Mouse (Mus musculus) embryonic facial prominence, embryonic 12.5 days (tissue): ENCODE results near the gene Sh3tc1. TPM values are rescaled to one million over a fixed set of nuclear protein-coding genes. Genes with fewer than 3 reads are reported as not detected.
A peak's percentile ranks its signal among the peaks of the same experiment; 100 is the strongest.

Source experiments
- ATAC-seq: fragments of 200-750 bp; cut with Nextera tagmentation; 2 replicates; pipeline ENCODE4 v1.8.0; 2017; ENCODE audit not compliant: insufficient number of reproducible peaks, insufficient read depth, low FRiP score, low TSS enrichment
- H3K27ac ChIP-seq: fragments of 300-500 bp; sonication (generic); 2 replicates; pipeline ENCODE4 v1.5.1; 2016; ENCODE audit warnings: mild to moderate bottlenecking
- H3K27me3 ChIP-seq: fragments of 300-500 bp; sonication (generic); 2 replicates; pipeline ENCODE4 v1.6.1; 2016; ENCODE audit warnings: mild to moderate bottlenecking, moderate library complexity
- H3K36me3 ChIP-seq: fragments of 300-500 bp; sonication (generic); 2 replicates; pipeline ENCODE4 v1.6.1; 2016; ENCODE audit warnings: mild to moderate bottlenecking
- H3K4me1 ChIP-seq: fragments of 300-500 bp; sonication (generic); 2 replicates; pipeline ENCODE4 v1.6.1; 2016
- H3K4me2 ChIP-seq: fragments of 300-500 bp; sonication (generic); replicated peaks from 2 replicates; pipeline ENCODE4 v1.6.1; 2016; ENCODE audit warnings: mild to moderate bottlenecking, moderate library complexity
- H3K4me3 ChIP-seq: fragments of 300-500 bp; sonication (generic); 2 replicates; pipeline ENCODE4 v1.5.1; 2016; ENCODE audit warnings: mild to moderate bottlenecking
- H3K9ac ChIP-seq: fragments of 300-500 bp; sonication (generic); 2 replicates; pipeline ENCODE4 v1.6.1; 2016; ENCODE audit warnings: mild to moderate bottlenecking, moderate library complexity
- H3K9me3 ChIP-seq: fragments of 300-500 bp; sonication (generic); 2 replicates; pipeline ENCODE4 v1.6.1; 2016; ENCODE audit warnings: mild to moderate bottlenecking, moderate library complexity
- WGBS: fragments of 180-500 bp; shearing (Covaris S2); methylation state at CpG from one replicate; pipeline ENCODE4 v1.1.7; 2016; 5-methylcytosine and 5-hydroxymethylcytosine counted together
- polyA plus RNA-seq: library from polyadenylated mRNA; unstranded; fragments of >200 nt; fragmentation: Nextera tagmentation; extraction: Ambion mirVana; gene quantifications from 2 replicates; pipeline ENCODE4 v1.2.1, GENCODE M21; 2016

The Sh3tc1 gene
- polyA plus RNA-seq, 1 experiment from 2014 or later: 5.4 TPM

- H3K4me1 ChIP-seq: peaks cover under 1% of the 10 kb centered on the region; the same call in 1 of the 2 replicates
- no peak overlapping the region for H3K27ac ChIP-seq
- H3K9me3 ChIP-seq: no peaks in the 10 kb centered on the region
- H3K36me3 ChIP-seq: no peaks in the 10 kb centered on the region
- no peak overlapping the region for H3K9ac ChIP-seq
- 0 out of 2 replicates have a peak, but pooled peaks cover 3% of the 10 kb centered on the region for H3K27me3 ChIP-seq
- H3K4me2 ChIP-seq: no peak overlapping the region
- 68% methylated on average over 3 of the region's 3 CpGs for WGBS
- no peak overlapping the region for H3K4me3 ChIP-seq
- ATAC-seq: no peak
Observed at GRCm38 (mm10) chr5:35768525-35768924, 28.7 kb upstream of the Sh3tc1 start.

- no peaks in the 10 kb centered on the region for H3K4me1 ChIP-seq
- no peaks in the 10 kb centered on the region for H3K36me3 ChIP-seq
- H3K9ac ChIP-seq: no peak overlapping the region
- 83% methylated on average over 6 of the region's 6 CpGs for WGBS
- H3K4me3 ChIP-seq: no peak overlapping the region
- no peak overlapping the region for H3K4me2 ChIP-seq
- H3K9me3 ChIP-seq: no peaks in the 10 kb centered on the region
- no peak for ATAC-seq
- peaks cover 9% of the 10 kb centered on the region for H3K27me3 ChIP-seq
- no peak overlapping the region for H3K27ac ChIP-seq
Observed at GRCm38 (mm10) chr5:35765909-35766308, 26.1 kb upstream of the Sh3tc1 start.

- Histone ChIP-seq H3K4me1 (peaks cover 8% of the 10 kb centered on the region; the same call in 1 of the 2 replicates), H3K4me2 (no peak overlapping the region), H3K9me3 (no peaks in the 10 kb centered on the region), H3K27ac (no peak overlapping the region), H3K36me3 (no peaks in the 10 kb centered on the region), H3K27me3 (peaks cover 39% of the 10 kb centered on the region), H3K9ac (no peak overlapping the region), H3K4me3 (no peak overlapping the region)
- WGBS: 74% methylated on average over 10 of the region's 10 CpGs
- no peak for ATAC-seq
Observed at GRCm38 (mm10) chr5:35762850-35763249, 23.1 kb upstream of the Sh3tc1 start.

- H3K4me2 ChIP-seq: no peak overlapping the region
- ATAC-seq: no peak
- H3K4me3 ChIP-seq: no peak overlapping the region
- peaks cover 10% of the 10 kb centered on the region; the same call in 1 of the 2 replicates for H3K4me1 ChIP-seq
- H3K9me3 ChIP-seq: no peaks in the 10 kb centered on the region
- 63% methylated on average over 5 of the region's 5 CpGs for WGBS
- peaks cover 43% of the 10 kb centered on the region for H3K27me3 ChIP-seq
- no peaks in the 10 kb centered on the region for H3K36me3 ChIP-seq
- H3K27ac ChIP-seq: no peak overlapping the region
- H3K9ac ChIP-seq: no peak overlapping the region
Observed at GRCm38 (mm10) chr5:35762388-35762787, 22.6 kb upstream of the Sh3tc1 start.

- H3K4me3 ChIP-seq: no peak overlapping the region
- no peak overlapping the region for H3K4me2 ChIP-seq
- WGBS: 78% methylated on average over 5 of the region's 5 CpGs
- peaks cover 53% of the 10 kb centered on the region for H3K27me3 ChIP-seq
- H3K4me1 ChIP-seq: peaks cover 17% of the 10 kb centered on the region; the same call in 1 of the 2 replicates
- H3K36me3 ChIP-seq: no peaks in the 10 kb centered on the region
- no peak overlapping the region for H3K27ac ChIP-seq
- H3K9ac ChIP-seq: no peak overlapping the region
- no peaks in the 10 kb centered on the region for H3K9me3 ChIP-seq
- ATAC-seq: no peak
Observed at GRCm38 (mm10) chr5:35761323-35761722, 21.5 kb upstream of the Sh3tc1 start.

GRCm38 (mm10) chr5:35758081-35759053 is 18.6 kb upstream of the Sh3tc1 start:
- Histone ChIP-seq H3K9ac (peak overlapping the region; percentile 31; the same call in 1 of the 2 replicates), H3K27me3 (peaks cover 56% of the 10 kb centered on the region), H3K4me1 (peaks cover 17% of the 10 kb centered on the region; the same call in 1 of the 2 replicates), H3K4me2 (peak overlapping the region; percentile 95), H3K27ac (no peak overlapping the region), H3K9me3 (no peaks in the 10 kb centered on the region), H3K36me3 (no peaks in the 10 kb centered on the region), H3K4me3 (peak overlapping the region; percentile 52)
- ATAC-seq: 0 out of 2 replicates have a peak, but pooled peaks have one; percentile 8
- 2% methylated on average over 40 of the region's 40 CpGs for whole genome bisulfite sequencing

GRCm38 (mm10) chr5:35757639-35758001 is 17.8 kb upstream of the Sh3tc1 start, which contains the start of gene Ablim2:
Gene Ablim2, plus strand, starts transcription at chr5:35757880.
- WGBS: under 1% methylated on average over 35 of the region's 35 CpGs
- Histone ChIP-seq H3K9ac (peak within 1 kb of the TSS; percentile 31; the same call in 1 of the 2 replicates), H3K27me3 (peaks cover 55% of the 10 kb centered on the region), H3K27ac (no peak within 1 kb of the TSS), H3K36me3 (no peaks in the 10 kb centered on the region), H3K4me2 (peak within 1 kb of the TSS; percentile 95), H3K4me3 (peak within 1 kb of the TSS; percentile 52), H3K4me1 (peaks cover 17% of the 10 kb centered on the region; the same call in 1 of the 2 replicates), H3K9me3 (no peaks in the 10 kb centered on the region)
- ATAC-seq: peak; percentile 96

GRCm38 (mm10) chr5:35756997-35757638 is 17.3 kb upstream of the Sh3tc1 start:
- no peaks in the 10 kb centered on the region for H3K36me3 ChIP-seq
- peaks cover 51% of the 10 kb centered on the region for H3K27me3 ChIP-seq
- no peaks in the 10 kb centered on the region for H3K9me3 ChIP-seq
- peak overlapping the region; percentile 52 for H3K4me3 ChIP-seq
- H3K4me1 ChIP-seq: peaks cover 17% of the 10 kb centered on the region; the same call in 1 of the 2 replicates
- H3K27ac ChIP-seq: no peak overlapping the region
- ATAC-seq: no peak
- H3K4me2 ChIP-seq: peak overlapping the region; percentile 95
- H3K9ac ChIP-seq: peak overlapping the region; percentile 4; the same call in 1 of the 2 replicates
- WGBS: 10% methylated on average over 23 of the region's 26 CpGs

- ATAC-seq: no peak
- WGBS: 81% methylated on average over 4 of the region's 4 CpGs
- Histone ChIP-seq H3K36me3 (no peaks in the 10 kb centered on the region), H3K4me1 (peaks cover 17% of the 10 kb centered on the region; the same call in 1 of the 2 replicates), H3K27ac (no peak overlapping the region), H3K4me3 (no peak overlapping the region), H3K9ac (no peak overlapping the region), H3K4me2 (no peak overlapping the region), H3K9me3 (no peaks in the 10 kb centered on the region), H3K27me3 (peaks cover 51% of the 10 kb centered on the region)
Observed at GRCm38 (mm10) chr5:35756020-35756419, 16.2 kb upstream of the Sh3tc1 start.

GRCm38 (mm10) chr5:35755131-35755733 is 15.4 kb upstream of the Sh3tc1 start:
- Histone ChIP-seq H3K9ac (no peak overlapping the region), H3K4me2 (no peak overlapping the region), H3K27me3 (peaks cover 44% of the 10 kb centered on the region), H3K36me3 (no peaks in the 10 kb centered on the region), H3K4me3 (no peak overlapping the region), H3K9me3 (no peaks in the 10 kb centered on the region), H3K4me1 (peaks cover 17% of the 10 kb centered on the region; the same call in 1 of the 2 replicates), H3K27ac (no peak overlapping the region)
- 31% methylated on average over 5 of the region's 5 CpGs for WGBS
- no peak for ATAC-seq

- Histone ChIP-seq H3K27ac (no peak overlapping the region), H3K9me3 (no peaks in the 10 kb centered on the region), H3K9ac (no peak overlapping the region), H3K36me3 (no peaks in the 10 kb centered on the region), H3K4me2 (no peak overlapping the region), H3K4me3 (no peak overlapping the region), H3K4me1 (no peaks in the 10 kb centered on the region), H3K27me3 (0 out of 2 replicates have a peak, but pooled peaks cover 3% of the 10 kb centered on the region)
- no peak for ATAC-seq
- WGBS: 79% methylated on average over 7 of the region's 7 CpGs
Observed at GRCm38 (mm10) chr5:35751016-35751415, 11.2 kb upstream of the Sh3tc1 start.
